Mouse (Mus musculus): ENCODE measurements around the gene Gls. TPM values are rescaled to one million over a fixed set of nuclear protein-coding genes. Genes with fewer than 3 reads are reported as not detected.

The Gls gene
- polyA plus RNA-seq, 1 experiment from 2014 or later: 33.1 TPM

DNA sequence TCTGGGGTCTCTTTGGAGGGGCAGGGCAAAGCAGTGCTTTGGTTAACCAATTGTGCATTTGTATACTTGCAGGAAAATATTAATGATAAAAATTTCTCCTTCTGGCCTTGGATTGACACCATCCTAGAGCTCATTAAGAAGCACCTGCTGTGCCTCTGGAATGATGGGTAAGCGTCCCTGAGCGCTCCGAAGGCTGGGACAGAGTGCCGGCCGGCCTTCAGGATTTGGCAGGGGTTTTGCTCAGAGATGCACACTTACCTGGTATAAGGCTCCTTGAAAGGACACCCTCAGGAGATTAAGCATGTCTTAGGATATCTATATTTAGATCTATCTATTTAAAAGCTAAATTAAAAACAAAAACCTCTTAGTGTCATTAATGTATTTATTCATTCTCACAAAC is 81.9 kb downstream of the Gls start:
- H3K4me2 ChIP-seq: no peak overlapping the region
- H3K4me3 ChIP-seq (replicated peaks): no peak overlapping the region
- H3K9me3 ChIP-seq (replicated peaks): no peaks in the 10 kb centered on the region
- WGBS: 95% methylated on average over 5 of the region's 5 CpGs
- no peak overlapping the region for H3K9ac ChIP-seq (replicated peaks)
- no peak for ATAC-seq (ENCODE audit: low FRiP score)
- H3K36me3 ChIP-seq: no peaks in the 10 kb centered on the region
- H3K27me3 ChIP-seq (replicated peaks): no peaks in the 10 kb centered on the region
- peaks cover 7% of the 10 kb centered on the region for H3K4me1 ChIP-seq
- H3K27ac ChIP-seq (replicated peaks): no peak overlapping the region

DNA sequence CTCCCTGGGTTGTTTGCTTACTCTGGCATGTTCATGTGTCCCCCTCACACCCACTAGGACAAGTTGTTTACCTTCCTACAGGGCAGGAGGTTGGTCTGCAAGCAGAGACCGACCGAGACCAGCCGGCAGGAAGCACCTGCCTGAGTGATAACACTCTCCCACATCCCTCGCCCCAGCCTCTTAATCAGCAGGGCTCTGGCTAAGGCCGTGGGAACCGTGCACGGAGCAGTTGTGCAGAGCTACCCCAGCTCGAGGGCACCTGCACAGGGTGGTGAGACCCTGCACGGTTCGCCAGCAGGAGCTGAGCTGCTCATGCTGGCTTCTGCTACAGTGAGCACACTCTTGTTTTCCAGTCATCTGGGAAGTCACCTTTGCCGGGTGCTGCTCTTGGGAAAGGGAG is 82.4 kb downstream of the Gls start:
- H3K27me3 ChIP-seq (replicated peaks): no peaks in the 10 kb centered on the region
- H3K9ac ChIP-seq (replicated peaks): no peak overlapping the region
- H3K9me3 ChIP-seq (replicated peaks): no peaks in the 10 kb centered on the region
- no peak overlapping the region for H3K4me2 ChIP-seq
- no peak overlapping the region for H3K27ac ChIP-seq (replicated peaks)
- H3K36me3 ChIP-seq: no peaks in the 10 kb centered on the region
- ATAC-seq (ENCODE audit: low FRiP score): no peak
- 67% methylated on average over 11 of the region's 11 CpGs for WGBS
- H3K4me1 ChIP-seq: peaks cover 7% of the 10 kb centered on the region
- no peak overlapping the region for H3K4me3 ChIP-seq (replicated peaks)

GRCm38 (mm10) chr1:52149934-52150346 is 83.1 kb downstream of the Gls start:
- peaks cover 7% of the 10 kb centered on the region for H3K4me1 ChIP-seq
- H3K27me3 ChIP-seq (replicated peaks): no peaks in the 10 kb centered on the region
- 52% methylated on average over 9 of the region's 9 CpGs for WGBS
- no peaks in the 10 kb centered on the region for H3K36me3 ChIP-seq
- H3K9ac ChIP-seq (replicated peaks): no peak overlapping the region
- no peak overlapping the region for H3K4me2 ChIP-seq
- no peak overlapping the region for H3K27ac ChIP-seq (replicated peaks)
- H3K4me3 ChIP-seq (replicated peaks): no peak overlapping the region
- no peak for ATAC-seq (ENCODE audit: low FRiP score)
- no peaks in the 10 kb centered on the region for H3K9me3 ChIP-seq (replicated peaks)

GRCm38 (mm10) chr1:52148696-52149095 is 84.3 kb downstream of the Gls start:
- no peak for ATAC-seq (ENCODE audit: low FRiP score)
- Histone ChIP-seq H3K36me3 (no peaks in the 10 kb centered on the region), H3K4me2 (no peak overlapping the region), H3K9ac (replicated peaks) (no peak overlapping the region), H3K4me3 (replicated peaks) (no peak overlapping the region), H3K9me3 (replicated peaks) (no peaks in the 10 kb centered on the region), H3K4me1 (peaks cover 7% of the 10 kb centered on the region), H3K27me3 (replicated peaks) (no peaks in the 10 kb centered on the region), H3K27ac (replicated peaks) (no peak overlapping the region)
- WGBS: 64% methylated on average over 7 of the region's 7 CpGs

GRCm38 (mm10) chr1:52148178-52148577 is 84.9 kb downstream of the Gls start:
- no peaks in the 10 kb centered on the region for H3K36me3 ChIP-seq
- H3K27ac ChIP-seq (replicated peaks): no peak overlapping the region
- no peak overlapping the region for H3K4me3 ChIP-seq (replicated peaks)
- no peaks in the 10 kb centered on the region for H3K9me3 ChIP-seq (replicated peaks)
- 55% methylated on average over 7 of the region's 7 CpGs for WGBS
- H3K4me1 ChIP-seq: peaks cover 7% of the 10 kb centered on the region
- no peak for ATAC-seq (ENCODE audit: low FRiP score)
- no peaks in the 10 kb centered on the region for H3K27me3 ChIP-seq (replicated peaks)
- H3K4me2 ChIP-seq: no peak overlapping the region
- no peak overlapping the region for H3K9ac ChIP-seq (replicated peaks)

- Histone ChIP-seq H3K27me3 (replicated peaks) (no peaks in the 10 kb centered on the region), H3K4me1 (peaks cover 7% of the 10 kb centered on the region), H3K27ac (replicated peaks) (no peak overlapping the region), H3K9me3 (replicated peaks) (no peaks in the 10 kb centered on the region), H3K9ac (replicated peaks) (no peak overlapping the region), H3K4me3 (replicated peaks) (no peak overlapping the region), H3K4me2 (no peak overlapping the region), H3K36me3 (no peaks in the 10 kb centered on the region)
- ATAC-seq (ENCODE audit: low FRiP score): no peak
- WGBS: 92% methylated on average over 2 of the region's 2 CpGs
These were observed 85.6 kb downstream of the Gls start for GRCm38 (mm10) chr1:52147431-52147830.

- Histone ChIP-seq H3K27ac (replicated peaks) (no peak overlapping the region), H3K9me3 (replicated peaks) (no peaks in the 10 kb centered on the region), H3K27me3 (replicated peaks) (no peaks in the 10 kb centered on the region), H3K4me2 (no peak overlapping the region), H3K4me1 (peaks cover 4% of the 10 kb centered on the region), H3K9ac (replicated peaks) (no peak overlapping the region), H3K36me3 (no peaks in the 10 kb centered on the region), H3K4me3 (replicated peaks) (no peak overlapping the region)
- 53% methylated on average over 12 of the region's 12 CpGs for WGBS
- ATAC-seq (ENCODE audit: low FRiP score): peak; percentile 77
These were observed 86.6 kb downstream of the Gls start for GRCm38 (mm10) chr1:52146214-52146970.

- Histone ChIP-seq H3K36me3 (no peaks in the 10 kb centered on the region), H3K9me3 (replicated peaks) (no peaks in the 10 kb centered on the region), H3K4me1 (peaks cover 4% of the 10 kb centered on the region; the same call in 1 of the 2 replicates), H3K27me3 (replicated peaks) (no peaks in the 10 kb centered on the region), H3K27ac (replicated peaks) (no peak overlapping the region), H3K4me2 (no peak overlapping the region), H3K9ac (replicated peaks) (no peak overlapping the region), H3K4me3 (replicated peaks) (no peak overlapping the region)
- ATAC-seq (ENCODE audit: low FRiP score): no peak
- 87% methylated on average over 10 of the region's 10 CpGs for WGBS
These were observed 88.1 kb downstream of the Gls start for GRCm38 (mm10) chr1:52144907-52145306.

DNA sequence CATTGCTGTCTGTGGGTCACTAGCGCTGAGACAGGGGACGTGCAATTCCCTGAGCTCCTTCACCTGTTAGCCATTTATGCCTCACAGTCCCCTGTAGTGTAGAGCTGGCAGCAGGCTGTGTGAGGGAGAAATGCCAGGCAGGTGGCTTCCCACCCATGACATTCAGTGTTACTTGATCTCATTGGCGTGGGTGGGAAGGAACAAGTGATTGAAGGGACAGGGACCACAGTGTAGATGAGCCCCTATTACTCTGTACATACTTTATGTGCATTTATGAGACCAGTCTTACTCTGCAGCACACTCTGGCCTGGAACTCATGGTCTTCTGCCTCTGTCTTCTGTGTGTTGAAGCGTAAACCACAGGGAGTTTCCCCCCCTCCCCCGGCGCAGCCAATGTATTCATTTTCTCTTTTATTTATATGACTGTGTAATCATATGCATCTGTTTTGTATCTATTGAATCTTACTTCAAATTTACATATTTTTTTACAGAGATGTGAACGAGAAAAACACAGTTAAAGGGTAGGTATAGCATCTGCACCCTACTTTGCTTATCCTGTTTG is 89.4 kb downstream of the Gls start:
- Histone ChIP-seq H3K36me3 (0 out of 2 replicates have a peak, but pooled peaks cover 8% of the 10 kb centered on the region), H3K4me3 (replicated peaks) (no peak overlapping the region), H3K9ac (replicated peaks) (no peak overlapping the region), H3K9me3 (replicated peaks) (no peaks in the 10 kb centered on the region), H3K27ac (replicated peaks) (no peak overlapping the region), H3K27me3 (replicated peaks) (no peaks in the 10 kb centered on the region), H3K4me1 (peaks cover 4% of the 10 kb centered on the region; the same call in 1 of the 2 replicates), H3K4me2 (no peak overlapping the region)
- 91% methylated on average over 7 of the region's 7 CpGs for WGBS
- ATAC-seq (ENCODE audit: low FRiP score): no peak

- no peak overlapping the region for H3K4me2 ChIP-seq
- 92% methylated on average over 4 of the region's 4 CpGs for WGBS
These were observed 89.8 kb downstream of the Gls start for GRCm38 (mm10) chr1:52143191-52143590.

DNA sequence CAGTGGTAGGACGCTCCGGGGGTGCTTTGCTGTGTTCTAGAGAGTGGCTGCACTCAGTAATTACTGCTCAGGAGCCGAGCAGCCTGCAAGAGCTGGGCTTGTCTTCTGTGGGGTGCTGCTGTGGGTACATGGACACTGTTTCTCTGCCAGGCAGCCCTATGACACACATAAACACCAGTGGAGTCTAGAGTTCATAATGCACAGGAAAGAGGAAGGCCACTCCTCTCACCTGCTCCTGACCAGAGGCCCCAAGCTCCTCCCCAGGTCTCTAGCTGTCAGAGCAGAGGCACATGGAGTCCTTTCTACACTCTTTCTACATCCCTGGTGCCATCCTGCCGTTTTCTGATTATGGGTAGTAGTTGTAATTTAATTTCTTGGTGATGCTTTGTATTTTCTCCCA is 90.9 kb downstream of the Gls start:
- Histone ChIP-seq H3K4me2 (no peak overlapping the region), H3K4me3 (replicated peaks) (no peak overlapping the region), H3K36me3 (0 out of 2 replicates have a peak, but pooled peaks cover 8% of the 10 kb centered on the region), H3K4me1 (no peaks in the 10 kb centered on the region), H3K9ac (replicated peaks) (no peak overlapping the region), H3K27ac (replicated peaks) (no peak overlapping the region), H3K9me3 (replicated peaks) (no peaks in the 10 kb centered on the region), H3K27me3 (replicated peaks) (no peaks in the 10 kb centered on the region)
- WGBS: 85% methylated on average over 4 of the region's 4 CpGs
- ATAC-seq (ENCODE audit: low FRiP score): no peak

More at GRCm38 (mm10) chr1:52143191-52143590, 89.8 kb downstream of the Gls start:
- Histone ChIP-seq H3K9me3 (replicated peaks) (no peaks in the 10 kb centered on the region), H3K4me1 (peaks cover 4% of the 10 kb centered on the region; the same call in 1 of the 2 replicates), H3K27ac (replicated peaks) (no peak overlapping the region), H3K36me3 (0 out of 2 replicates have a peak, but pooled peaks cover 8% of the 10 kb centered on the region), H3K27me3 (replicated peaks) (no peaks in the 10 kb centered on the region), H3K9ac (replicated peaks) (no peak overlapping the region), H3K4me3 (replicated peaks) (no peak overlapping the region)
- ATAC-seq (ENCODE audit: low FRiP score): no peak

GRCm38 (mm10) chr1:52141482-52141881 is 91.5 kb downstream of the Gls start:
- H3K27ac ChIP-seq (replicated peaks): no peak overlapping the region
- WGBS: 72% methylated on average over 3 of the region's 3 CpGs

More at GRCm38 (mm10) chr1:52141482-52141881, 91.5 kb downstream of the Gls start:
- no peaks in the 10 kb centered on the region for H3K4me1 ChIP-seq
- H3K9ac ChIP-seq (replicated peaks): no peak overlapping the region
- no peak overlapping the region for H3K4me2 ChIP-seq
- H3K9me3 ChIP-seq (replicated peaks): no peaks in the 10 kb centered on the region
- ATAC-seq (ENCODE audit: low FRiP score): no peak
- no peak overlapping the region for H3K4me3 ChIP-seq (replicated peaks)
- H3K36me3 ChIP-seq: 0 out of 2 replicates have a peak, but pooled peaks cover 8% of the 10 kb centered on the region
- no peaks in the 10 kb centered on the region for H3K27me3 ChIP-seq (replicated peaks)

Data from neural tube, embryonic 15.5 days (tissue).